Mouse (Mus musculus) limb, embryonic 15.5 days (tissue): ENCODE data around the gene Cbln4. TPM values are rescaled to one million over a fixed set of nuclear protein-coding genes. Genes with fewer than 3 reads are reported as not detected.

Source experiments
- ATAC-seq: fragments of 200-750 bp; cut with Nextera tagmentation; 2 replicates; pipeline ENCODE4 v1.8.0; 2017; ENCODE audit warnings: low read depth, moderate TSS enrichment; ENCODE audit not compliant: insufficient number of reproducible peaks, low FRiP score, low TSS enrichment
- H3K27ac ChIP-seq: fragments of 300-500 bp; sonication (generic); 2 replicates; pipeline ENCODE4 v1.5.1; 2015; ENCODE audit warnings: moderate library complexity, mild to moderate bottlenecking, inconsistent platforms
- H3K27me3 ChIP-seq: fragments of 300-500 bp; sonication (generic); 2 replicates; pipeline ENCODE4 v1.6.1; 2015; ENCODE audit warnings: inconsistent platforms
- H3K36me3 ChIP-seq: fragments of 300-500 bp; sonication (generic); 2 replicates; pipeline ENCODE4 v1.6.1; 2015; ENCODE audit warnings: inconsistent platforms
- H3K4me1 ChIP-seq: fragments of 300-500 bp; sonication (generic); 2 replicates; pipeline ENCODE4 v1.6.1; 2015; ENCODE audit warnings: inconsistent platforms
- H3K4me2 ChIP-seq: fragments of 300-500 bp; sonication (generic); 2 replicates; pipeline ENCODE4 v1.6.1; 2015; ENCODE audit warnings: mild to moderate bottlenecking, inconsistent platforms
- H3K4me3 ChIP-seq: fragments of 300-500 bp; sonication (generic); 2 replicates; pipeline ENCODE4 v1.5.1; 2015; ENCODE audit warnings: mild to moderate bottlenecking, inconsistent platforms
- H3K9ac ChIP-seq: fragments of 300-500 bp; sonication (generic); 2 replicates; pipeline ENCODE4 v1.6.1; 2015; ENCODE audit warnings: inconsistent platforms
- H3K9me3 ChIP-seq: fragments of 300-500 bp; sonication (generic); 2 replicates; pipeline ENCODE4 v1.6.1; 2016; ENCODE audit warnings: inconsistent platforms
- WGBS: fragments of 180-500 bp; shearing (Covaris S2); methylation state at CpG from one replicate; pipeline ENCODE4 v1.1.7; 2015; 5-methylcytosine and 5-hydroxymethylcytosine counted together
- polyA plus RNA-seq: library from polyadenylated mRNA; unstranded; fragments of >200 nt; fragmentation: Nextera tagmentation; extraction: Ambion mirVana; gene quantifications from 2 replicates; pipeline ENCODE4 v1.2.1, GENCODE M21; 2015

Gene Cbln4
- polyA plus RNA-seq, result 0.82 and 1.0 TPM in 2 replicates

DNA sequence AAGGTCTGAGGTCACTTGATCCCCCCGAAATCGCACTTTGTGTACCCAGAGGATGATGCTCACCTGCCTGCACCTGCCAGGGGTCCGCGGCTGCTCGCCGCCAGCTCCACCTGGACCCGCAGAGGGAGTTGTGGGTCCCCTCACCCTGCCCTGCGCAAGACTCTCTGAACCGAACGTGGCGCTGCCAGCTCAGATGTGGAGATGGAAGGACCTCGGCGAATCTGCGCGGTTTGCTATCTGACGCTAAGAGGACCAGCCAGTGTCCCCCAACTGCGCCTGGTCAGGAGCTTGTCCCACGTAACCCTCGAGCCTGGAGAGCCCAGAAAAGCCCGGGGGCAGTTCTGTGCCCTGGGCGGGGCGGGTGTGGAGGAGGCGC lies at the start of gene Cbln4:
Gene Cbln4 (minus strand): TSS at position 232 of the 376 bp plus-strand sequence.
- Histone ChIP-seq H3K9ac (no peak within 1 kb of the TSS), H3K9me3 (no peaks in the 10 kb centered on the region), H3K27me3 (peaks cover 62% of the 10 kb centered on the region), H3K4me3 (peak within 1 kb of the TSS; percentile 24), H3K36me3 (no peaks in the 10 kb centered on the region), H3K4me2 (peak within 1 kb of the TSS; percentile 35), H3K4me1 (peaks cover 14% of the 10 kb centered on the region), H3K27ac (no peak within 1 kb of the TSS)
- no peak for ATAC-seq
- under 1% methylated on average over 23 of the region's 23 CpGs for WGBS

DNA sequence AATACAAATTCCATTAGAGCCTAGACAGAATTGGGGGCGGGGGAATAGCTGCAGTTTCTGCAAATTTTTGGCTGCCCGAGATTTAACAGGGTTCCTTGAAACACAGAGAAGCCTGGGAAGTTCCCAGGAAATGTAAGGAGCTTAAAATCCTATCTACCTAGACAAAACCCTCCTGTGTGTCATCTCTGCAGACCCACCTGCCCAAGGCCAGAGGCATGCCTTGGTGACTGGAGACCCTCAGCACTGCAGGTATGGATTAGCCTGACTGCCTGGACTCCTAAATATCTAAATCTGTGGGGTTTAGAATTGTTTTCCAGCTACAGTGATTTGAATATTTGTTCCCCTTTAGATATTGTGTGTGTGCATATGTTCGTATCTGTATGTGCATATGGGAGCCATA lies 35.3 kb upstream of the Cbln4 start:
- Histone ChIP-seq H3K9ac (no peak overlapping the region), H3K4me1 (peaks cover 3% of the 10 kb centered on the region), H3K4me2 (no peak overlapping the region), H3K36me3 (no peaks in the 10 kb centered on the region), H3K4me3 (no peak overlapping the region), H3K27ac (no peak overlapping the region), H3K27me3 (no peaks in the 10 kb centered on the region), H3K9me3 (no peaks in the 10 kb centered on the region)
- no peak for ATAC-seq
- WGBS, result 69% methylated on average over 3 of the region's 3 CpGs

DNA sequence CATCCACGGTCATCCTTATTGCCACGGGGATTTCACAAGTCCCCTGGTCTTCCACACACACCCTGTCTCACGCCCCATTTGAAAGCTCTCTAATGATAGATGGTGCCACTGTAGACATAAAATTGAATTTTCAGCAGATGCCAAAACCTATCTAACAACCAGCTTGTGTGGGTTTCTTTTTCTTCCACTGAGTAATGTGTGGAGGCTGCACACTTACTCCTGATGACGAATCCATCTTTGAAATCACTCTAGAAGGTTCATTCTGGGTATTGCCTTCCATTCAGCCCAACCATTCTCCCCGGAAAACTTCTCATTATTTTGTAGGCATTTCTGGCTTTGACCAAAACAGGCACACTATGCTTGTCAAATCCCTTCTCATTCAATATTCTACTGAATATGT lies 33.0 kb upstream of the Cbln4 start:
- Histone ChIP-seq H3K27ac (no peak overlapping the region), H3K4me2 (no peak overlapping the region), H3K4me1 (peaks cover 5% of the 10 kb centered on the region), H3K36me3 (no peaks in the 10 kb centered on the region), H3K9ac (no peak overlapping the region), H3K27me3 (no peaks in the 10 kb centered on the region), H3K4me3 (no peak overlapping the region), H3K9me3 (no peaks in the 10 kb centered on the region)
- no peak for ATAC-seq
- 82% methylated on average over 5 of the region's 5 CpGs for whole genome bisulfite sequencing

DNA sequence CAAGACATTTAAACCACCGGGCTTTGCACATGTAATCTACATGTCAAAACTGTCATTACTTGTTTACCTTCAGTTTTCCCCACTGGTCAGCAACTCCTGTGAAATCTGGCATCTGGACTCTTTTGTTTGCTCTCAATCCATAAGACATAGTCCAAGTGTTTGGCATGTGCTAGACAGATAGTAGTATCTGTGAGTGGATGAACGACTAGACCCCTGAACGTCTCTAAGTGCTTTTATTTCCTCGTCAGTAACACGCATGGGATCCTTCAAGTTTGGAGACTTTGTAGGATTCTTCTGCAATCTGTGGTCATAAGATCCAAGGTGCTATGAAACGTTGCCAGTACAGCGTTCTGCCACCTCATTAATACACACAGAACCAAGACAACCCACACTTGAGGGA lies 19.6 kb upstream of the Cbln4 start:
- Histone ChIP-seq H3K27me3 (no peaks in the 10 kb centered on the region), H3K9me3 (no peaks in the 10 kb centered on the region), H3K36me3 (no peaks in the 10 kb centered on the region), H3K4me2 (no peak overlapping the region), H3K9ac (no peak overlapping the region), H3K4me1 (no peaks in the 10 kb centered on the region), H3K27ac (no peak overlapping the region), H3K4me3 (no peak overlapping the region)
- no peak for ATAC-seq
- WGBS, result 84% methylated on average over 7 of the region's 7 CpGs

DNA sequence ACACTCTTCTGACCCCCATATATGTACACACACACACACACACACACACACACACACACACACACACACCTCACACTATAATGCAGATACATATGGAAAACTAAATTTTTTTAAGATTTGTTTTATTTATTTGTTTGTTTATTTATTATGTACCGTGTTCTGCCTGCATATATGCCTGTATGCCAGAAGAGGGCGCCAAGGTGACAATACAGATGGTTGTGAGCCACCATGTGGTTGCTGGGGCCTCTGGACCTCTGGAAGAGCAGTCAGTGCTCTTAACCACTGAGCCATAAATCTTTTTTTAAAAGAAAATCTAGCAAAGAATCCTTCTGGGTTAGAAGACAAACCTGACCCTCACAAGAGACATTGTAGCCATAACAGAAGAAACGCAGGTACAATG lies 16.5 kb upstream of the Cbln4 start:
- H3K27me3 ChIP-seq, result no peaks in the 10 kb centered on the region
- H3K4me3 ChIP-seq, result no peak overlapping the region
- H3K36me3 ChIP-seq, result no peaks in the 10 kb centered on the region
- H3K9ac ChIP-seq, result no peak overlapping the region
- WGBS, result 57% methylated on average over 3 of the region's 3 CpGs
- no peak for ATAC-seq
- no peaks in the 10 kb centered on the region for H3K9me3 ChIP-seq
- H3K27ac ChIP-seq, result no peak overlapping the region
- no peaks in the 10 kb centered on the region for H3K4me1 ChIP-seq
- no peak overlapping the region for H3K4me2 ChIP-seq

DNA sequence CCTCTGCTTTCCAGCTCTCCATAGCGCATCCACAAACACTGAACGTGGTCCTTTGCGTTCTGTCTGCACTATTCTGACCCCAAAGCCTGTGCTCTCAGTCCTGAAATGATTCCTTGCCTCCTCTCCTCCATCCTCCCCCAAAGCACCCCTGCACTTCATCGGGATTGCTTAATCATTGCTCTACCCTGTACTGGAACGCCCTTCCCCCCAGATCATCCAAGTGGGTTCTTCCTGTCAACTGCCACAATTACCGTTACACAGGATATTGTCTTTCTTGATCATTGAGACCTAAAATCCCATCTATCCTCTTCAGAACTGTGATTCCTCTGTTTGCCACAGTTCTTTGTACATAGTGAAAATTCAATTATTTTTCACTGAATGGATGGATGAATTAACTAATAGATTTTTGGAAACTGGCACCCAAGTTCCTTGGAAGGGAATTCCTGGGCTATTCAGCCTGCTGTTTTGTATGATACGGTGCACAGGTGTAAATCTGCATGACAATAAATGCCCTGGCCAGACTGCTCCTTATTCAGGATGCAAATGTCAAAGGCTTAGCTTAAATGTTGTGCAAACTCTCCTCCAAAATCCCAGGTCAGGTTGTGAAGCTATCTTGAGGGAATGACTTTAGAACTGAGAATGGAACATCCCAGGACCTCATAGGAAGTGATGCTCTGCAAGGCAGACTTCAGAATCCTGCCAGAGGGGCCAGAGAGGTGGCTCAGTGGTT lies 15.8 kb upstream of the Cbln4 start:
- no peak for ATAC-seq
- Histone ChIP-seq H3K4me1 (no peaks in the 10 kb centered on the region), H3K4me3 (no peak overlapping the region), H3K27me3 (no peaks in the 10 kb centered on the region), H3K36me3 (no peaks in the 10 kb centered on the region), H3K9ac (no peak overlapping the region), H3K4me2 (no peak overlapping the region), H3K9me3 (no peaks in the 10 kb centered on the region), H3K27ac (no peak overlapping the region)
- WGBS, result 78% methylated on average over 7 of the region's 7 CpGs

DNA sequence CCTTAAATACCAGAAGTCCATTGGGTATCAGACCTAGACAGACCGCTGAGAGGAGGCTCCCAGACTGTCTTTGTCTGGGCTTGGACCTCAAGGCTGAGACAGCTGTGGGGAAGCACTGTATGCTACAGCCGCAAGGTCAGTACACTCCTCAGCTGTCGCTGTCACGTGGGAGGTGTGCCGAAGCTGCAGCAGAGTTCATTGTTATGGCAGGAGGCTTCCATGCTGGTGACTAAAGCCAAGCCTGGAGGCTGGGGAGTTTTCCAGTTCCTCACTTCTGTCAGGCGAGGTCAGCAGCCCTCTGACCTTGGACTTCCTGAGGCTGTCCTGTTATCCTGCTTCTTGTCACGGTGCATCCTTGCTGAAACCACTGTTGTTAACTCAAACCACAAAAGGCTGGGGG lies 2.7 kb upstream of the Cbln4 start:
- H3K4me1 ChIP-seq, result peaks cover 14% of the 10 kb centered on the region
- no peak overlapping the region for H3K27ac ChIP-seq
- H3K9ac ChIP-seq, result no peak overlapping the region
- WGBS, result 39% methylated on average over 7 of the region's 7 CpGs
- H3K4me2 ChIP-seq, result no peak overlapping the region
- no peaks in the 10 kb centered on the region for H3K36me3 ChIP-seq
- peaks cover 48% of the 10 kb centered on the region for H3K27me3 ChIP-seq
- H3K4me3 ChIP-seq, result no peak overlapping the region
- H3K9me3 ChIP-seq, result no peaks in the 10 kb centered on the region
- no peak for ATAC-seq

DNA sequence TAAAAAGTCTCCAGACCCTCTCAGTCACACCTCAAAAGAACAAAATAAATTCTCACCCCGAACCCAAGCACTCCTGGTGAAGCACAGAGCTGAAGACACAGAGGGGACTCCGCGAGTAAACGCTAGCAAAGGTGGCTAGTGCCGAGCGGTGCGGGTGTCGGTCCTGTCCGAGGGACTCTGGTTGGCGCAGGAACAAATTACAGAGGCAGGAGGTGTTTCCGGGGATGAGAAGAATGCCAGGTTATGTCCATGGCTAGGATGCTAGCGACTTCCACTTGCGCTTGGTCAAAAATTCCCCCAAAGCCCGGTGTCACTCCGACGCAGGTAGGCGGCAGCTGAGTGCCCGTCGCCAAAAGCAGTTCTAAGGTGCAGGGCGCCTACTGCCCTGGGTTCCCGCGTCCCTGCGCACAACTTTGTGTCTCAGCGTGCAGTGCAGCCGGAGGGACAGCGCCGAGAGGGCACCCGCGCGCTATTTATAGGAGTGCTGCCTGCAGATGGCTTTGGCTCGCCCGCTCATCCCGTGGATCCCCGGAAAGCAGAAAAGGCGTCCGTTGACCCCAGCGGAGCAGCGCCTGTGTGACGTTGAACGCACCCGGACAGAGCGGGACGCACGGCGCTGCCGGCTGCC lies 545 bp downstream of the Cbln4 start:
- H3K4me1 ChIP-seq, result peaks cover 14% of the 10 kb centered on the region
- no peaks in the 10 kb centered on the region for H3K9me3 ChIP-seq
- H3K36me3 ChIP-seq, result no peaks in the 10 kb centered on the region
- H3K4me2 ChIP-seq, result peak overlapping the region; percentile 35
- 1% methylated on average over 46 of the region's 46 CpGs for WGBS
- peak overlapping the region; percentile 24 for H3K4me3 ChIP-seq
- H3K27ac ChIP-seq, result no peak overlapping the region
- peaks cover 62% of the 10 kb centered on the region for H3K27me3 ChIP-seq
- ATAC-seq, result no peak
- no peak overlapping the region for H3K9ac ChIP-seq

DNA sequence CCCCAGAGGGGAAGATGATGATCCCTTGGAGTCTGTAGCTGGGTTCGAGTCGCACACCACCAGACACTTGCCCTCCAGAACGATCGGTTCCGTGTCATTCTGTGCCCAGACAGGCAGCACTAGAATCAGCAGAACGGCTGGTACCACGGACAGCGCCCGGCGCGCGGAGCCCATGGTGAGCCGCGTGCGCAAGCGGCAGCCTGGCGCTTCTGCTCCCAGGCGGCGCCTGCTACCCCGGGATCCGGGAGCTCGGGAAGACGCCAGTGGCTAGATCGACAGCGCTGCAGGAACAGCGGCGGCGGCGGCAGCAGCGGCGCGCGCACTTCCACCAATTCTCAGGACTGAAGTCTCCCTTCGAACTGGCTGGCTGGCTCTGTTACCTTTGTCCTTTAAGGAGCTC lies 1.1 kb downstream of the Cbln4 start:
- H3K9me3 ChIP-seq, result no peaks in the 10 kb centered on the region
- WGBS, result under 1% methylated on average over 33 of the region's 34 CpGs
- H3K4me3 ChIP-seq, result peak overlapping the region; percentile 24
- H3K36me3 ChIP-seq, result no peaks in the 10 kb centered on the region
- peak overlapping the region; percentile 35 for H3K4me2 ChIP-seq
- H3K27ac ChIP-seq, result no peak overlapping the region
- H3K27me3 ChIP-seq, result peaks cover 62% of the 10 kb centered on the region
- H3K4me1 ChIP-seq, result peaks cover 14% of the 10 kb centered on the region
- H3K9ac ChIP-seq, result no peak overlapping the region
- peak; percentile 62; the same call in 1 of the 2 replicates for ATAC-seq

DNA sequence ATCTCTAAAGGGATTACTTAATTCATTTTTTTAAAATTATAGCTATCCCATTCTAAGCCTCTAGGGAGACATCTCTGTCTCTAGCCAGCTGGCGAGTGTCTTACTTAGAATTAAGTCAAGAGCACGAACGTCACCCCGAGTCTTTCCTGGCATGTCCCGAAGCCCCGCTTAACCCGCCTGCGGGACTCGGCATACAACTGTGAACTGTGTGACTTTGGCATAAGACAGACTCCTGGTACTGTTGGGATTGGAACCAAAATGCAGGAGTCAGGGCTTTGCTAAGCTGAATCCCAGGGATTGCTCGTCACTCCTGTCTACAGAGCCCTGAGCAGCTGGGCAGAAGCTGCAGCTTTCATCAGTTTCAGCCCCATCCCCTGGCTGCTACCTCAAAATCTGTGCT lies 2.4 kb downstream of the Cbln4 start:
- Histone ChIP-seq H3K4me1 (peaks cover 14% of the 10 kb centered on the region), H3K9me3 (no peaks in the 10 kb centered on the region), H3K4me2 (no peak overlapping the region), H3K36me3 (no peaks in the 10 kb centered on the region), H3K27ac (no peak overlapping the region), H3K9ac (no peak overlapping the region), H3K27me3 (peaks cover 60% of the 10 kb centered on the region), H3K4me3 (no peak overlapping the region)
- WGBS, result 63% methylated on average over 10 of the region's 10 CpGs
- no peak for ATAC-seq

DNA sequence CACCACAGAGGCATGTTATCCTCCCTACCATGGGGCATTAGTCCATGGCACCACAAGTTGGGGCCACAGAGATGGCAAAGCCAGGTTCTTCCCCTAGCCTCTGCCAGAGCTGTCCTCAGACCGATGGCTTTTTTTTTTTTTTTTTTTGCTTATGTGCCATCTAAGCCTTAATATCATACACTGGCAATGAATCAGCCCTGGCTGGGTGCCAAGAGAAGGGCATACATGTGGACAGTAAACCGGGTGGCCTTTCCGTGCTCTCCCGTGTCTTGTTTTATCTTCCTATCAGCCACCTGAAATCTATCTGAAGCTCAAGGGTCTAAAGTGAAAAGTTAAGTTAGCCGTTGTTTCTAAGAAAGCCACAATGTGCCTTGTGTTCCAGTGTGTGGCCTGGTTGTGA lies 3.7 kb downstream of the Cbln4 start:
- Histone ChIP-seq H3K27ac (no peak overlapping the region), H3K4me1 (peaks cover 14% of the 10 kb centered on the region), H3K36me3 (no peaks in the 10 kb centered on the region), H3K9me3 (no peaks in the 10 kb centered on the region), H3K4me2 (no peak overlapping the region), H3K9ac (no peak overlapping the region), H3K4me3 (no peak overlapping the region), H3K27me3 (peaks cover 54% of the 10 kb centered on the region)
- ATAC-seq, result no peak
- WGBS, result 87% methylated on average over 5 of the region's 5 CpGs

DNA sequence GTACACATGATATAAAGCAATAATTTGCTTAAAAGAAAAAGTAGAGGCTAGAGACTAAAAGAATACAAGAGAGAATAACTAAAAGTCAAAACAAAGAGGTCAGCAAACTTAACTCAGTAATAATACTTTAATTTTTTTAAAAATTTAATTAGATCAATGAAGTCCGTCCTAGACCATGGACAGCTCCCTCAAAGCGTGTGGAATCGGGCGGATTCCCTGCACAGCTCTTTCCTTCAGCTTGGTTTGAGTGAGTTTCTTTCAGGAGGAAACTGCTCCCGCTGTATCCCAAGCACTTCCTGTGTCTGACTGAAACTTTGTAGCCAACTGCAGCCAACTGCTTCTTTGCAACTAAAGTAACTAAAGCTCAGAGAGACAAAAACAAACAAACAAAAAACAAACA lies 9.0 kb downstream of the Cbln4 start:
- 23% methylated on average over 5 of the region's 5 CpGs for WGBS
- no peak overlapping the region for H3K9ac ChIP-seq
- no peak overlapping the region for H3K4me3 ChIP-seq
- H3K4me2 ChIP-seq, result no peak overlapping the region
- no peaks in the 10 kb centered on the region for H3K9me3 ChIP-seq
- H3K36me3 ChIP-seq, result no peaks in the 10 kb centered on the region
- ATAC-seq, result no peak
- 0 out of 2 replicates have a peak, but pooled peaks cover under 1% of the 10 kb centered on the region for H3K27me3 ChIP-seq
- no peaks in the 10 kb centered on the region for H3K4me1 ChIP-seq
- no peak overlapping the region for H3K27ac ChIP-seq
